Mouse (Mus musculus) heart, postnatal 0 days (tissue): ENCODE results near the gene 4930404H24Rik.

Experiments used
- CTCF ChIP-seq: IDR thresholded peaks from 2 replicates; pipeline ENCODE4 v1.5.1; 2016; ENCODE audit warnings: antibody characterized with exemption, control low read depth, low read depth
- EP300 ChIP-seq: IDR thresholded peaks from 2 replicates; pipeline ENCODE4 v1.6.1; 2016; ENCODE audit warnings: antibody characterized with exemption, low read depth

DNA sequence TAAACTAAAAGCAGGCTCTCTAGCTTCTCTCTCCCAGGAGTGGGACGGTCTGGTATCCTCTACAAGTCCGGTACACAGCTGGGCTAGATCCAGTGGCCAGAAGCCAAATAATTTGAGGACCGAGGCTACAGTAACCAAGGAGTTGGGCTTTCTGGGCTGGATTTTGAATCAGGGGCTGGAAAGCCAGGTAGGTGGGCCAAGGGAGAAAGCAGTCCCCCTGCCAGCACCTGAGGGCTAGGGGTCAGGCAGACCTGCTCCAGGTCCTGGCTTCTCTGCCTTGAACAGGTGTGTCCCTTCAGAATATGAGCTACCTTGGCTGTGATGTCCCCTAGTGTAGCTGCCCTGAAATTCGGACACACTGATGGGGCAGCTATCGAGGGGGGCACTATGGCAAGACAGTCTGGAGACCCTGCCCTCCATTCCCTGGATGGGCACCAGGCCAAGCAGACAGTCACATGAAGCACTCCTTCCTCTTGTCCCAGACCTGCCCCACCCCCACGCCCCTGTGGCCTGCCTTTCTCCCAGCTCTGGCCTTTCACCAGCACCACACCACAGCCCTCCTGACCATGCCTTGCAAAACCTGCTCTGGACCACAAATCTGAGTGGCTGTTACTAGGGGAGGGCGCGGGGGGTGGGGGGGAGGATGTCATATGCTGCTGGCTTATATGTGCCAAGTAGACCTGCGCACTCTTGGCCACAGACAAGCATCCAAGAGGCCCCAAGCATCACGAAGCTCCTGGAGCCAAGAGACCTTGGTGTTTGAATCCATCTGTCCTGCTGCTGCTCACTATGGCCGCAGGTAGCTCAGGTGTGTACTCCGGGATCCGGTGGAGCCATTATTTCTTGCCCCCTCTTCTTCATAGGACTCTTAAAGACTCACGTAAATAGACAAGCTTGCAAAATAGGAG, 20.1 kb downstream of the 4930404H24Rik start:
- TF ChIP-seq CTCF: no peak
- TF ChIP-seq EP300: no peak
